Mouse (Mus musculus): ENCODE measurements around the gene Gata1. TPM values are rescaled to one million over a fixed set of nuclear protein-coding genes. Genes with fewer than 3 reads are reported as not detected.
"Not testable (repeated sequence)": the region's sequence is repeated elsewhere in the genome, so short reads cannot be mapped to it uniquely, and the experiment has no call there.

Gata1 gene
- polyA plus RNA-seq, 1 experiment: 0.09 TPM

DNA sequence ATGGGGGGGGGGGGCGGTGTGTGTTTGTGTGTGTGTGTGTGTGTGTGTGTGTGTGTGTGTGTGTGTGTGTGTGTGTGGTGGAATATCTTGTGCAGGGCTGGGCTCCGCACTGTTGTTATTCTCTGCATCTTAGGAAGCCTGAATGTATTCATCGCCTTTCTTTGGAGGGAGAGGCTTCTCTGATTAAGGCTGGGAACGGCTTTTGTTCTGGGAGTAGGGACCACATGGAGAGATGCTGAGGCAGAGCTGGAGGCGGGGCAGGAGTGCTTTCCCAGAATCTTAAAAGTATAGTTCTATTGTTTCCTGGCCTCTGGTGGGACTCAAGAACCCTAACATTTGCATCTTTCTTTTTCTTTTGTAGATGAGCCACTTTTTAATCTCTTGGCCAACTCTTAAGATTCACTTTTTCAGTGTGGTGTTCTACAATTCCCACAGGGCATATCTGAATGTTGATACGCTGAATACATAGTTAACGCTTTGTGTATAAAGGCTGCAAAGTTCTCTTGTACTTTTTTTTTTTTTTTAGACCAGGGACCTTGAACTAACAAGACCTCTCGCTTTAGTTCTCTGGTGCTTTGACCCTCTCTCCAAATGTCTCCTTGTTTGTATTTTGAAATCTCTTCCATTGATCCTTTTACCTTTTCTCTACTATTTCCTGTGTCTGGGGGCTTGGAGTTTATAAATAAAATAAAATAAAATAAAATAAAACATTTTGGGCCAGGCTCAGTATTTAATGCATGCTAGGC, 35.9 kb upstream of the Gata1 start:
- Histone ChIP-seq H3K27ac (ENCODE audit: insufficient read depth, low read depth, low read length) (no peak overlapping the region), H3K27me3 (replicated peaks; ENCODE audit: control insufficient read depth, insufficient read depth, low read length) (no peaks in the 10 kb centered on the region), H3K36me3 (ENCODE audit: control insufficient read depth, insufficient read depth, low read length) (no peaks in the 10 kb centered on the region), H3K4me1 (ENCODE audit: control insufficient read depth, insufficient read depth, low read length) (no peaks in the 10 kb centered on the region; the same call in 1 of the 2 replicates), H3K4me3 (ENCODE audit: insufficient read depth, low read depth, low read length) (no peak overlapping the region)
- DNase-seq: no peak
- 73% methylated on average over 7 of the region's 8 CpGs for WGBS
- TF ChIP-seq POLR2A (IDR thresholded peaks at IDR 0.05; ENCODE audit: low read depth, low read length) (no peak), CTCF (conservative IDR thresholded peaks at IDR 0.05; ENCODE audit: insufficient read depth, insufficient read length, low read depth, low read length) (no peak)

DNA sequence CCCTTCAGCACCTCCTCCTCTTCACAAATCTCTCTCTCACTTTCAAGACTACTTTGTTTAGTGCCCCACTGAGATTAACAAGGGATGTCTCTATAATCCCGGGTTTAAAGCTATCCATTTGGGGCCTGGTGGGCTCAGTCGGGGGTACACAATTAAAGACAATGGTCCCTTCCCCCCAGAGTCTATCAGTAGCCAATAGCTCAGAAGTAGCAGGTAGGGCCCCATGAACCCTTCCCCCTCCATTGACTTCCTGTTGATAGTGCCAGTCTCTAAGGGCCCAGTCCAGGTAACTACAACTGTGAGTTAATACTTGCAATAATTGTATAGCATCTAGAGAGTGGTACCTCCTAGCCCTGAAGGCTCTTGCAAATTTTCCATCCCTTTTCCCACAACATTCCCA, 35.3 kb upstream of the Gata1 start:
- no peaks in the 10 kb centered on the region for H3K27me3 ChIP-seq (replicated peaks; ENCODE audit: control insufficient read depth, insufficient read depth, low read length)
- DNase-seq: no peak
- no peaks in the 10 kb centered on the region for H3K36me3 ChIP-seq (ENCODE audit: control insufficient read depth, insufficient read depth, low read length)
- TF ChIP-seq CTCF (conservative IDR thresholded peaks at IDR 0.05; ENCODE audit: insufficient read depth, insufficient read length, low read depth, low read length) (no peak), POLR2A (IDR thresholded peaks at IDR 0.05; ENCODE audit: low read depth, low read length) (no peak)
- H3K4me1 ChIP-seq (ENCODE audit: control insufficient read depth, insufficient read depth, low read length): no peaks in the 10 kb centered on the region; the same call in 1 of the 2 replicates
- 18% methylated on average over 2 of the region's 2 CpGs for WGBS
- H3K27ac ChIP-seq (ENCODE audit: insufficient read depth, low read depth, low read length): no peak overlapping the region
- H3K4me3 ChIP-seq (ENCODE audit: insufficient read depth, low read depth, low read length): no peak overlapping the region

DNA sequence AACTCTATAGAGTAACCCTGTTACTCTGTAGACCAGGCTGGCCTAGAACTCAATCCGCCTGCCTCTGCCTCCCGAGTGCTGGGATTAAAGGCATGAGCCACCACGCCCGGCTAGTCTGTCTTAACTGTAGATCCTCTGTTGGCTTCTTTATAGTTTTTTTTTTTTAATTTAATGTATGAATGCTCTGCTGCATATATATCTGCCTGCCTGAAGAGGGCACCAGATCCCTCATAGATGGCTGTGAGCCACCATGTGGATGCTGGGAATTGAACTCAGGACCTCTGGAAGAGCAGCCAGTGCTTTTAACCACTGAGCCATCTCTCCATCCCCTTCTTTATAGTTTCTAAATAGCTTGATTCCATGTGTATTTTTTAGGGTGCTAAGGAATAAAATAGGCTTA, 31.5 kb upstream of the Gata1 start:
- not testable (repeated sequence) for H3K27me3 ChIP-seq (replicated peaks; ENCODE audit: control insufficient read depth, insufficient read depth, low read length); H3K27ac ChIP-seq (ENCODE audit: insufficient read depth, low read depth, low read length); H3K4me3 ChIP-seq (ENCODE audit: insufficient read depth, low read depth, low read length); DNase-seq; H3K4me1 ChIP-seq (ENCODE audit: control insufficient read depth, insufficient read depth, low read length); H3K36me3 ChIP-seq (ENCODE audit: control insufficient read depth, insufficient read depth, low read length)
- WGBS: 92% methylated on average over 4 of the region's 4 CpGs

DNA sequence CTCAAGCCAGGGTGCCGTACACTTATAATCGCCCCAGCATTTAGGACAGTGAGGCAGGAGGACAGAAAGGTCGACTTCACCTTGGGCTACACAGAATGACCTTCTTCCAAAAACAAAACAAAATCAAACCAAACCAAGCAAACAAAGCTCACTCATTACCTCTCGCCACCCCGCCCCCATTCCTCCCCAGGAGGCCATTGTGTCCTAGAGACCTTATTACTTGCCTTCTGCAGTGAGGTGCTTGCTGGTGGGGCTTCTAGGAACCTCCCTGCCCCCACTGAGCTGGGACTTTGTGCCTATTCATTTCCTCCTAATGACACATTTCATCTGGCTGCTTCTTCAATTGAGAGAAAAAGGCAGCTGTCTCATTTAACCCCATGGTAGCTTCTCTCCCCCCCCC, 30.7 kb upstream of the Gata1 start:
- H3K4me1 ChIP-seq (ENCODE audit: control insufficient read depth, insufficient read depth, low read length): no peaks in the 10 kb centered on the region; the same call in 1 of the 2 replicates
- H3K27me3 ChIP-seq (replicated peaks; ENCODE audit: control insufficient read depth, insufficient read depth, low read length): no peaks in the 10 kb centered on the region
- DNase-seq: no peak
- H3K27ac ChIP-seq (ENCODE audit: insufficient read depth, low read depth, low read length): no peak overlapping the region
- H3K36me3 ChIP-seq (ENCODE audit: control insufficient read depth, insufficient read depth, low read length): no peaks in the 10 kb centered on the region
- TF ChIP-seq CTCF (conservative IDR thresholded peaks at IDR 0.05; ENCODE audit: insufficient read depth, insufficient read length, low read depth, low read length): no peak
- TF ChIP-seq POLR2A (IDR thresholded peaks at IDR 0.05; ENCODE audit: low read depth, low read length): no peak
- WGBS: 44% methylated on average over 5 of the region's 5 CpGs
- no peak overlapping the region for H3K4me3 ChIP-seq (ENCODE audit: insufficient read depth, low read depth, low read length)

DNA sequence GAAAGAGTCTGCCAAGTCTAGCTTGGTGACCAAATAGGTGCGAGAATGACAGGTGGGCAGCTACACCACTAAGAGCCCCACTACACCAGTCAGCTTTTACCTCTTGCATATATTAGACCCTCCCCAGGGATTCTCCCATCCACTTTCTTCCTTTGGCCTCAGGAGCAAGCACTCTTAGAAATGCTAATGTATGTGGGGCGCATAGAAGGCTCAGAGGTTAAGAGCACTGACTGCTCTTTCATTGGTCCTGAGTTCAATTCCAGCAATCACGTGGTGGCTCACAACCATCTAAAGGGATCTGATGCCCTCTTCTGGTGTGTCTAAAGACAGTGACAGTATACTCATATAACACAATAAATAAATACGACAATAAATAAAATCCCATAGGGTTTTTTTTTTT, 25.1 kb upstream of the Gata1 start:
- no peak for DNase-seq
- H3K36me3 ChIP-seq (ENCODE audit: control insufficient read depth, insufficient read depth, low read length): no peaks in the 10 kb centered on the region
- H3K4me1 ChIP-seq (ENCODE audit: control insufficient read depth, insufficient read depth, low read length): no peaks in the 10 kb centered on the region
- H3K27ac ChIP-seq (ENCODE audit: insufficient read depth, low read depth, low read length): no peak overlapping the region
- no peak overlapping the region for H3K4me3 ChIP-seq (ENCODE audit: insufficient read depth, low read depth, low read length)
- 61% methylated on average over 4 of the region's 4 CpGs for WGBS
- no peaks in the 10 kb centered on the region for H3K27me3 ChIP-seq (replicated peaks; ENCODE audit: control insufficient read depth, insufficient read depth, low read length)
- TF ChIP-seq CTCF (conservative IDR thresholded peaks at IDR 0.05; ENCODE audit: insufficient read depth, insufficient read length, low read depth, low read length) (0 out of 2 replicates have a peak, but pooled peaks have one; percentile 5), POLR2A (IDR thresholded peaks at IDR 0.05; ENCODE audit: low read depth, low read length) (no peak)

DNA sequence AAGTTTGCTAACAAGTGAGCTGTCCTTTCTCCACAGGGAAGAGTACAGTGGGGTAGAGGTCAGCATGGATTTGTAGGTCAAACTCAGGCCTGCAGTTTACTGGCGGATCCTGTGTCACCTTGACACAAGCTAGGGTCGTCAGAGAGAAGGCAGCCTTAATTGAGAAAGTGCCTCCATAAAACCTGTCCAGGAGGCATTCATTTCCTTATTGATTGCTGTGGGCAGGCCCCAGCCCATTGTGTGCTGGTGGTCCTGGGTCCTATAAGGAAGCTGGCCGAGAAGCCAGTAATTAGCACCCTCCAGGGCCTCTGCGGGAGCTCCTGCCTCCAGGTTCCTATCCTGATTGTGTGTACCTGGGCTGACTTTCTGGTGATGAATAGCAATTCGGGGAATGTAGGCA, 24.1 kb upstream of the Gata1 start:
- Histone ChIP-seq H3K4me1 (ENCODE audit: control insufficient read depth, insufficient read depth, low read length) (no peaks in the 10 kb centered on the region), H3K27me3 (replicated peaks; ENCODE audit: control insufficient read depth, insufficient read depth, low read length) (no peaks in the 10 kb centered on the region), H3K27ac (ENCODE audit: insufficient read depth, low read depth, low read length) (peak overlapping the region; percentile 35; the same call in 1 of the 2 replicates), H3K36me3 (ENCODE audit: control insufficient read depth, insufficient read depth, low read length) (no peaks in the 10 kb centered on the region), H3K4me3 (ENCODE audit: insufficient read depth, low read depth, low read length) (no peak overlapping the region)
- peak; percentile 17 for DNase-seq
- TF ChIP-seq CTCF (conservative IDR thresholded peaks at IDR 0.05; ENCODE audit: insufficient read depth, insufficient read length, low read depth, low read length) (no peak), POLR2A (IDR thresholded peaks at IDR 0.05; ENCODE audit: low read depth, low read length) (no peak)
- WGBS: 20% methylated on average over 5 of the region's 5 CpGs

DNA sequence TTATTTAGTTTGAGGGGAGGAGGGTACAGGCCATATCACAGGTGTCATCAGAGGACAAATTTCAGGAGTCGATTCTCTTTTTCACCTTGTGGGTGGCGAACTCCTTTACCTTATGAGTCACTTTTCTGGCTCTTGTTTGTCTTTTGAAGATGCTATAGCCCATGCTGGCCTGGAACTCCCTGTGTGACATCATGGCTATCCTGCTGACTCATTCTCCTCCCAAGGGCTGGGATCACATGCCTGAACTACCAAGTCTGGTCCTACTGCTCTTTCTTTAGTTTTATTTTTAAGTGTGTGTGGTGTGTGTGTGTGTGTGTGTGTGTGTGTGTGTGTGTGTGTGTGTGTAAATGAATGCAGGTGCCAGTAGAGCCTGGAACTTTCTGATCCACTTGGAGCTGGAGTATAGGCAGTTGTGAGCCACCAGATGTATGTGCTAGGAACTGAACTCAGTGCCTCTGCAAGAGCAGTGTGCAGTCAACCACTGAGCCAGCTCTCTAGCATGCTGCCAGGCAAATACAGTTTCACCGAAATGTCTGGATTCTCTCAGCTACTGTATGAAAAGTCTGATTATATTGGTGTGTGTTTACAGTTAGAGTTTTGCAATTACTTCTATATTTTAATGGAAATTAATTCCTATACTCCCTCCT, 22.8 kb upstream of the Gata1 start:
- WGBS: 85% methylated on average over 3 of the region's 3 CpGs
- Histone ChIP-seq H3K4me3 (ENCODE audit: insufficient read depth, low read depth, low read length) (no peak overlapping the region), H3K27me3 (replicated peaks; ENCODE audit: control insufficient read depth, insufficient read depth, low read length) (no peaks in the 10 kb centered on the region), H3K4me1 (ENCODE audit: control insufficient read depth, insufficient read depth, low read length) (no peaks in the 10 kb centered on the region), H3K36me3 (ENCODE audit: control insufficient read depth, insufficient read depth, low read length) (no peaks in the 10 kb centered on the region), H3K27ac (ENCODE audit: insufficient read depth, low read depth, low read length) (no peak overlapping the region)
- no peak for DNase-seq
- TF ChIP-seq CTCF (conservative IDR thresholded peaks at IDR 0.05; ENCODE audit: insufficient read depth, insufficient read length, low read depth, low read length) (no peak), POLR2A (IDR thresholded peaks at IDR 0.05; ENCODE audit: low read depth, low read length) (no peak)
